Mouse (Mus musculus): Measurements from ENCODE around the gene Crybg2. TPM values are rescaled to one million over a fixed set of nuclear protein-coding genes. Genes with fewer than 3 reads are reported as not detected.

The Crybg2 gene
- polyA plus RNA-seq, 1 experiment, result not detected

GRCm38 (mm10) chr4:134118126-134118800 lies 57.6 kb downstream of the Crybg2 start:
- no peak overlapping the region for H3K4me3 ChIP-seq (ENCODE audit: insufficient read depth, low read length)
- no peak overlapping the region for H3K27ac ChIP-seq (ENCODE audit: insufficient read depth, low read length)
- TF ChIP-seq CTCF (IDR thresholded peaks at IDR 0.05; ENCODE audit: borderline replicate concordance, insufficient read depth, low read length) (no peak), POLR2A (IDR thresholded peaks at IDR 0.05; ENCODE audit: low read depth, low read length) (no peak)
- no peaks in the 10 kb centered on the region for H3K4me1 ChIP-seq (ENCODE audit: control insufficient read depth, insufficient read depth, low read length)

GRCm38 (mm10) chr4:134119042-134119441 lies 58.4 kb downstream of the Crybg2 start:
- H3K27ac ChIP-seq (ENCODE audit: insufficient read depth, low read length), result no peak overlapping the region
- H3K4me1 ChIP-seq (ENCODE audit: control insufficient read depth, insufficient read depth, low read length), result no peaks in the 10 kb centered on the region
- no peak overlapping the region for H3K4me3 ChIP-seq (ENCODE audit: insufficient read depth, low read length)
- TF ChIP-seq CTCF (IDR thresholded peaks at IDR 0.05; ENCODE audit: borderline replicate concordance, insufficient read depth, low read length), result no peak
- no peak for TF ChIP-seq POLR2A (IDR thresholded peaks at IDR 0.05; ENCODE audit: low read depth, low read length)

- TF ChIP-seq CTCF (IDR thresholded peaks at IDR 0.05; ENCODE audit: borderline replicate concordance, insufficient read depth, low read length) (0 out of 2 replicates have a peak, but pooled peaks have one; percentile 16), POLR2A (IDR thresholded peaks at IDR 0.05; ENCODE audit: low read depth, low read length) (no peak)
- no peaks in the 10 kb centered on the region for H3K4me1 ChIP-seq (ENCODE audit: control insufficient read depth, insufficient read depth, low read length)
- no peak overlapping the region for H3K27ac ChIP-seq (ENCODE audit: insufficient read depth, low read length)
- H3K4me3 ChIP-seq (ENCODE audit: insufficient read depth, low read length), result no peak overlapping the region
These were observed 59.0 kb downstream of the Crybg2 start for GRCm38 (mm10) chr4:134119644-134120043.

GRCm38 (mm10) chr4:134120192-134120805 lies 59.7 kb downstream of the Crybg2 start:
- no peaks in the 10 kb centered on the region for H3K4me1 ChIP-seq (ENCODE audit: control insufficient read depth, insufficient read depth, low read length)
- H3K27ac ChIP-seq (ENCODE audit: insufficient read depth, low read length), result no peak overlapping the region
- TF ChIP-seq CTCF (IDR thresholded peaks at IDR 0.05; ENCODE audit: borderline replicate concordance, insufficient read depth, low read length) (no peak), POLR2A (IDR thresholded peaks at IDR 0.05; ENCODE audit: low read depth, low read length) (no peak)
- H3K4me3 ChIP-seq (ENCODE audit: insufficient read depth, low read length), result no peak overlapping the region

- no peaks in the 10 kb centered on the region for H3K4me1 ChIP-seq (ENCODE audit: control insufficient read depth, insufficient read depth, low read length)
- no peak overlapping the region for H3K4me3 ChIP-seq (ENCODE audit: insufficient read depth, low read length)
- no peak overlapping the region for H3K27ac ChIP-seq (ENCODE audit: insufficient read depth, low read length)
- no peak for TF ChIP-seq POLR2A (IDR thresholded peaks at IDR 0.05; ENCODE audit: low read depth, low read length)
- TF ChIP-seq CTCF (IDR thresholded peaks at IDR 0.05; ENCODE audit: borderline replicate concordance, insufficient read depth, low read length), result no peak
These were observed 60.3 kb downstream of the Crybg2 start for GRCm38 (mm10) chr4:134120916-134121315.

GRCm38 (mm10) chr4:134121571-134121970 lies 61.0 kb downstream of the Crybg2 start:
- H3K4me1 ChIP-seq (ENCODE audit: control insufficient read depth, insufficient read depth, low read length), result no peaks in the 10 kb centered on the region
- TF ChIP-seq CTCF (IDR thresholded peaks at IDR 0.05; ENCODE audit: borderline replicate concordance, insufficient read depth, low read length), result no peak
- TF ChIP-seq POLR2A (IDR thresholded peaks at IDR 0.05; ENCODE audit: low read depth, low read length), result no peak
- no peak overlapping the region for H3K4me3 ChIP-seq (ENCODE audit: insufficient read depth, low read length)
- H3K27ac ChIP-seq (ENCODE audit: insufficient read depth, low read length), result no peak overlapping the region

GRCm38 (mm10) chr4:134122281-134122680 lies 61.7 kb downstream of the Crybg2 start:
- Histone ChIP-seq H3K27ac (ENCODE audit: insufficient read depth, low read length) (no peak overlapping the region), H3K4me1 (ENCODE audit: control insufficient read depth, insufficient read depth, low read length) (no peaks in the 10 kb centered on the region), H3K4me3 (ENCODE audit: insufficient read depth, low read length) (no peak overlapping the region)
- no peak for TF ChIP-seq CTCF (IDR thresholded peaks at IDR 0.05; ENCODE audit: borderline replicate concordance, insufficient read depth, low read length)
- TF ChIP-seq POLR2A (IDR thresholded peaks at IDR 0.05; ENCODE audit: low read depth, low read length), result no peak

GRCm38 (mm10) chr4:134123147-134123546 lies 62.5 kb downstream of the Crybg2 start:
- Histone ChIP-seq H3K4me3 (ENCODE audit: insufficient read depth, low read length) (no peak overlapping the region), H3K4me1 (ENCODE audit: control insufficient read depth, insufficient read depth, low read length) (no peaks in the 10 kb centered on the region), H3K27ac (ENCODE audit: insufficient read depth, low read length) (no peak overlapping the region)
- no peak for TF ChIP-seq CTCF (IDR thresholded peaks at IDR 0.05; ENCODE audit: borderline replicate concordance, insufficient read depth, low read length)
- no peak for TF ChIP-seq POLR2A (IDR thresholded peaks at IDR 0.05; ENCODE audit: low read depth, low read length)

- no peaks in the 10 kb centered on the region for H3K4me1 ChIP-seq (ENCODE audit: control insufficient read depth, insufficient read depth, low read length)
- no peak overlapping the region for H3K27ac ChIP-seq (ENCODE audit: insufficient read depth, low read length)
- TF ChIP-seq POLR2A (IDR thresholded peaks at IDR 0.05; ENCODE audit: low read depth, low read length) (no peak), CTCF (IDR thresholded peaks at IDR 0.05; ENCODE audit: borderline replicate concordance, insufficient read depth, low read length) (peak; percentile 90)
- no peak overlapping the region for H3K4me3 ChIP-seq (ENCODE audit: insufficient read depth, low read length)
These were observed 63.3 kb downstream of the Crybg2 start for GRCm38 (mm10) chr4:134123680-134124551.
